Comparison of ENCODE assay signal across 12 mouse cellular contexts in genomic region chr6:34866786-34867185, GRCm38 (mm10). TPM values are rescaled to one million over a fixed set of nuclear protein-coding genes. Genes with fewer than 3 reads are reported as not detected.
DNase-seq lines count a peak whose midpoint lies in the region; ATAC-seq and TF ChIP-seq lines count a peak whose summit lies in the region.
"Had no signal": no experiment of that assay in that cellular context is flagged by ENCODE, and none has a peak within 500 bp of the region (broad histone marks: within the 10 kb centered on the region; RNA-seq: fewer than 3 reads in every experiment).

No protein-coding gene starts in this region.

- ATAC-seq in lung, embryonic 15.5 days (ENCODE audit: borderline replicate concordance, extremely low read depth, low FRiP score, low TSS enrichment), result no peak
- no peak for ATAC-seq in liver, postnatal 0 days
- ATAC-seq: forebrain, embryonic 15.5 days had no signal

- H3K36me3 ChIP-seq in heart, adult 2 months (ENCODE audit: control insufficient read depth, insufficient read depth, low read length), result peaks cover 7% of the 10 kb centered on the region
- H3K36me3 ChIP-seq in lung, embryonic 15.5 days, result no peaks in the 10 kb centered on the region
- H3K36me3 ChIP-seq in liver, postnatal 0 days (replicated peaks; ENCODE audit: insufficient read depth, low read length), result peaks cover 7% of the 10 kb centered on the region; the same call in 1 of the 2 replicates
- H3K36me3 ChIP-seq: forebrain, embryonic 15.5 days; hindbrain, embryonic 13.5 days had no signal

- H3K9me3 ChIP-seq in lung, embryonic 15.5 days, result no peaks in the 10 kb centered on the region
- no peaks in the 10 kb centered on the region for H3K9me3 ChIP-seq in liver, postnatal 0 days (ENCODE audit: low read length)
- H3K9me3 ChIP-seq: forebrain, embryonic 15.5 days; hindbrain, embryonic 13.5 days had no signal

- H3K4me2 ChIP-seq in lung, embryonic 15.5 days, result no peak overlapping the region
- H3K4me2 ChIP-seq in liver, postnatal 0 days (ENCODE audit: low read depth, low read length), result no peak overlapping the region
- H3K4me2 ChIP-seq: forebrain, embryonic 15.5 days; hindbrain, embryonic 13.5 days had no signal

- H3K27ac ChIP-seq in heart, adult 2 months, result peak overlapping the region; percentile 97
- peak overlapping the region; percentile 86; the same call in 1 of the 2 replicates for H3K27ac ChIP-seq in lung, embryonic 15.5 days
- peak overlapping the region; percentile 73; the same call in 1 of the 2 replicates for H3K27ac ChIP-seq in liver, postnatal 0 days (ENCODE audit: low read depth)
- H3K27ac ChIP-seq: forebrain, embryonic 15.5 days; hindbrain, embryonic 13.5 days had no signal

- H3K9ac ChIP-seq in heart, adult 2 months (ENCODE audit: low read depth, low read length), result peak overlapping the region; percentile 68
- H3K9ac ChIP-seq in lung, embryonic 15.5 days, result no peak overlapping the region
- H3K9ac ChIP-seq in liver, postnatal 0 days (replicated peaks), result no peak overlapping the region
- H3K9ac ChIP-seq: forebrain, embryonic 15.5 days; hindbrain, embryonic 13.5 days had no signal

- TF ChIP-seq POLR2A in heart, adult 2 months (IDR thresholded peaks at IDR 0.05; ENCODE audit: insufficient read depth, low read depth, low read length), result peak; percentile 71

- peaks cover 28% of the 10 kb centered on the region for H3K4me1 ChIP-seq in heart, adult 2 months (ENCODE audit: control insufficient read depth, insufficient read depth, low read length)
- H3K4me1 ChIP-seq in lung, embryonic 15.5 days, result peaks cover 78% of the 10 kb centered on the region
- peaks cover 61% of the 10 kb centered on the region for H3K4me1 ChIP-seq in liver, postnatal 0 days (ENCODE audit: insufficient read depth)
- H3K4me1 ChIP-seq: forebrain, embryonic 15.5 days had no signal

- DNase-seq in heart, adult 2 months, result peak in 1 of 2 experiments; percentile 29
- no peak for DNase-seq in heart, postnatal 4 days
- DNase-seq in lung, postnatal 4 days, result no peak
- DNase-seq in WW6 (ENCODE audit: low read depth, low spot score), result peak; percentile 29
- no peak for DNase-seq in liver, postnatal 0 days
- DNase-seq in cerebellum, adult 18-20 months, result no peak
- DNase-seq in yolk sac, embryonic 10.5 days (ENCODE audit: low spot score), result no peak
- DNase-seq: adrenal gland, adult 2 months; cerebellum, adult 9-11 months had no signal

- TF ChIP-seq CTCF in heart, adult 2 months (IDR thresholded peaks at IDR 0.05), result no peak
- no peak for TF ChIP-seq CTCF in liver, postnatal 0 days (IDR thresholded peaks at IDR 0.05; ENCODE audit: low read depth)

- H3K79me2 ChIP-seq in heart, adult 2 months (replicated peaks; ENCODE audit: control insufficient read depth, insufficient read depth, low read length), result no peaks in the 10 kb centered on the region

- H3K27me3 ChIP-seq in heart, adult 2 months (ENCODE audit: control insufficient read depth, insufficient read depth, low read length), result no peaks in the 10 kb centered on the region
- no peaks in the 10 kb centered on the region for H3K27me3 ChIP-seq in lung, embryonic 15.5 days
- H3K27me3 ChIP-seq in liver, postnatal 0 days (ENCODE audit: insufficient read depth, low read length), result no peaks in the 10 kb centered on the region
- H3K27me3 ChIP-seq: forebrain, embryonic 15.5 days; hindbrain, embryonic 13.5 days had no signal

- no peak for TF ChIP-seq EP300 in heart, adult 2 months (IDR thresholded peaks at IDR 0.05; ENCODE audit: insufficient read depth, low read depth, low read length)
- TF ChIP-seq EP300 in liver, postnatal 0 days (IDR thresholded peaks at IDR 0.05; ENCODE audit: low read depth), result no peak

- peak overlapping the region; percentile 42 for H3K4me3 ChIP-seq in heart, adult 2 months
- no peak overlapping the region for H3K4me3 ChIP-seq in lung, embryonic 15.5 days
- no peak overlapping the region for H3K4me3 ChIP-seq in liver, postnatal 0 days (ENCODE audit: low read depth, low read length)
- H3K4me3 ChIP-seq: forebrain, embryonic 15.5 days; hindbrain, embryonic 13.5 days had no signal

- intact Hi-C loops in heart, adult 2 months (cut with DNase I), result loop anchor here (1.0 kb wide), 1 partner anchor 8 kb away; no protein-coding TSS in a partner anchor

- WGBS in heart, adult 2 months, result 58% methylated on average over 8 of the region's 8 CpGs
- 61% methylated on average over 8 of the region's 8 CpGs for WGBS in lung, embryonic 15.5 days
- 82% methylated on average over 8 of the region's 8 CpGs for whole genome bisulfite sequencing in liver, postnatal 0 days (ENCODE audit: insufficient replicate concordance)

RNA-seq across cellular contexts. Expression of gene Tmem140, which starts 3.8 kb away (rescaled TPM):
- total RNA-seq in heart, adult 2 months (2021), result 10 to 100 TPM; 22.9 TPM
- 18.2 and 23.5 TPM in 2 replicates for polyA plus RNA-seq in heart, adult 2 months (2012; rRNA removed)
- total RNA-seq in heart, postnatal 4 days (2021), result 10 to 100 TPM in 1 of 2 experiments, 1 to 10 TPM in 1; 4.6 to 10.6 TPM
- polyA plus RNA-seq in lung, embryonic 15.5 days (2015; fragmentation: Nextera tagmentation; extraction: Ambion mirVana), result 4.9 and 5.4 TPM in 2 replicates
- polyA plus RNA-seq in liver, postnatal 0 days (2015; fragmentation: Nextera tagmentation; extraction: Ambion mirVana), result 12.6 and 17.0 TPM in 2 replicates

RNA-seq across cellular contexts. Expression of gene Cyren, which starts 11.1 kb away (rescaled TPM):
- total RNA-seq in heart, adult 2 months (2021), result 1 to 10 TPM; 3.5 to 5.5 TPM
- polyA plus RNA-seq in heart, adult 2 months (2012; rRNA removed), result 5.8 and 6.2 TPM in 2 replicates
- total RNA-seq in heart, postnatal 4 days (2021), result 1 to 10 TPM; 5.5 to 6.7 TPM
- 21.6 and 22.4 TPM in 2 replicates for polyA plus RNA-seq in lung, embryonic 15.5 days (2015; fragmentation: Nextera tagmentation; extraction: Ambion mirVana)
- 4.5 and 4.9 TPM in 2 replicates for polyA plus RNA-seq in liver, postnatal 0 days (2015; fragmentation: Nextera tagmentation; extraction: Ambion mirVana)

RNA-seq across cellular contexts. Expression of gene Wdr91, which starts 43.9 kb away (rescaled TPM):
- 10 to 100 TPM; 12.7 to 13.4 TPM for total RNA-seq in heart, adult 2 months (2021)
- polyA plus RNA-seq in heart, adult 2 months (2012; rRNA removed), result 8.1 and 13.3 TPM in 2 replicates
- total RNA-seq in heart, postnatal 4 days (2021), result 10 to 100 TPM; 19.1 to 22.7 TPM
- 15.8 and 17.2 TPM in 2 replicates for polyA plus RNA-seq in lung, embryonic 15.5 days (2015; fragmentation: Nextera tagmentation; extraction: Ambion mirVana)
- polyA plus RNA-seq in liver, postnatal 0 days (2015; fragmentation: Nextera tagmentation; extraction: Ambion mirVana), result 5.5 and 5.7 TPM in 2 replicates

RNA-seq across cellular contexts. Expression of gene Stra8, which starts 53.2 kb away (rescaled TPM):
- total RNA-seq in heart, adult 2 months (2021), result not detected
- polyA plus RNA-seq in heart, adult 2 months (2012; rRNA removed), result not detected in 2 replicates
- total RNA-seq in heart, postnatal 4 days (2021), result not detected
- not detected in 2 replicates for polyA plus RNA-seq in lung, embryonic 15.5 days (2015; fragmentation: Nextera tagmentation; extraction: Ambion mirVana)
- polyA plus RNA-seq in liver, postnatal 0 days (2015; fragmentation: Nextera tagmentation; extraction: Ambion mirVana), result not detected in 2 replicates
- total RNA-seq: adrenal gland, adult 2 months had no signal
- polyA plus RNA-seq: adrenal gland, adult 2 months; forebrain, embryonic 15.5 days; hindbrain, embryonic 13.5 days had no signal
